26 mouse cellular contexts compared by ENCODE assay signal in genomic region chr12:50115855-50116254, GRCm38 (mm10).
DNase-seq lines count a peak whose midpoint lies in the region; ATAC-seq and TF ChIP-seq lines count a peak whose summit lies in the region.
"Had no signal": no experiment of that assay in that cellular context is flagged by ENCODE, and none has a peak within 500 bp of the region (broad histone marks: within the 10 kb centered on the region; RNA-seq: fewer than 3 reads in every experiment).

No protein-coding gene starts in this region.

- peaks cover 12% of the 10 kb centered on the region for H3K27me3 ChIP-seq in hindbrain, embryonic 11.5 days (ENCODE audit: control insufficient read depth, insufficient read depth, low read length)
- no peaks in the 10 kb centered on the region for H3K27me3 ChIP-seq in hindbrain, postnatal 0 days (ENCODE audit: insufficient read depth, low read length)
- H3K27me3 ChIP-seq in forebrain, embryonic 11.5 days (ENCODE audit: control insufficient read depth, insufficient read depth, low read length), result no peaks in the 10 kb centered on the region
- H3K27me3 ChIP-seq in intestine, embryonic 14.5 days (replicated peaks; ENCODE audit: control insufficient read depth, insufficient read depth, low read length), result no peaks in the 10 kb centered on the region
- no peaks in the 10 kb centered on the region; the same call in 1 of the 2 replicates for H3K27me3 ChIP-seq in kidney, adult 2 months (replicated peaks; ENCODE audit: control insufficient read depth, insufficient read depth, low read length)
- H3K27me3 ChIP-seq: heart, embryonic 15.5 days; limb, embryonic 12.5 days had no signal

- H3K4me1 ChIP-seq in hindbrain, embryonic 11.5 days (replicated peaks; ENCODE audit: control insufficient read depth, insufficient read depth, low read length), result no peaks in the 10 kb centered on the region
- H3K4me1 ChIP-seq in hindbrain, postnatal 0 days (ENCODE audit: insufficient read depth, low read length), result no peaks in the 10 kb centered on the region
- peaks cover 8% of the 10 kb centered on the region for H3K4me1 ChIP-seq in forebrain, embryonic 11.5 days (replicated peaks; ENCODE audit: control insufficient read depth, insufficient read depth, low read length)
- no peaks in the 10 kb centered on the region for H3K4me1 ChIP-seq in intestine, embryonic 14.5 days (replicated peaks; ENCODE audit: control insufficient read depth, insufficient read depth, low read length)
- H3K4me1 ChIP-seq in kidney, adult 2 months (ENCODE audit: control insufficient read depth, insufficient read depth, low read length), result no peaks in the 10 kb centered on the region
- H3K4me1 ChIP-seq: heart, embryonic 15.5 days; liver, embryonic 12.5 days had no signal

- no peak for TF ChIP-seq POLR2A in brain, embryonic 14.5 days (IDR thresholded peaks at IDR 0.05; ENCODE audit: borderline replicate concordance, extremely low read depth, insufficient read depth, insufficient read length, poor library complexity, severe bottlenecking)
- no peak for TF ChIP-seq POLR2A in kidney, adult 2 months (IDR thresholded peaks at IDR 0.05; ENCODE audit: low read depth, low read length)

- no peaks in the 10 kb centered on the region for H3K36me3 ChIP-seq in hindbrain, embryonic 11.5 days (ENCODE audit: control insufficient read depth, insufficient read depth, low read length)
- H3K36me3 ChIP-seq in hindbrain, postnatal 0 days (ENCODE audit: insufficient read depth, low read length), result no peaks in the 10 kb centered on the region
- H3K36me3 ChIP-seq in forebrain, embryonic 11.5 days (ENCODE audit: control insufficient read depth, insufficient read depth, low read length), result no peaks in the 10 kb centered on the region
- no peaks in the 10 kb centered on the region for H3K36me3 ChIP-seq in intestine, embryonic 14.5 days (ENCODE audit: control insufficient read depth, insufficient read depth, low read length)
- no peaks in the 10 kb centered on the region for H3K36me3 ChIP-seq in kidney, adult 2 months (ENCODE audit: control insufficient read depth, insufficient read depth, low read length)
- H3K36me3 ChIP-seq: heart, embryonic 15.5 days; limb, embryonic 12.5 days; liver, embryonic 12.5 days; midbrain, embryonic 12.5 days; neural tube, embryonic 13.5 days had no signal

- no peak overlapping the region for H3K9ac ChIP-seq in hindbrain, embryonic 11.5 days (ENCODE audit: low read depth, low read length)
- no peak overlapping the region for H3K9ac ChIP-seq in hindbrain, postnatal 0 days (replicated peaks; ENCODE audit: low read length)
- no peak overlapping the region for H3K9ac ChIP-seq in forebrain, embryonic 11.5 days (ENCODE audit: low read length)
- H3K9ac ChIP-seq in intestine, embryonic 14.5 days (ENCODE audit: low read length), result no peak overlapping the region
- H3K9ac ChIP-seq: heart, embryonic 15.5 days; limb, embryonic 12.5 days; liver, embryonic 12.5 days; midbrain, embryonic 12.5 days; neural tube, embryonic 13.5 days had no signal

- TF ChIP-seq CTCF in hindbrain, postnatal 0 days (IDR thresholded peaks at IDR 0.05; ENCODE audit: low read depth), result no peak
- TF ChIP-seq CTCF in brain, embryonic 14.5 days (IDR thresholded peaks at IDR 0.05; ENCODE audit: borderline replicate concordance, extremely low read depth, insufficient read depth, insufficient read length), result no peak
- TF ChIP-seq CTCF in kidney, adult 2 months (conservative IDR thresholded peaks at IDR 0.05; ENCODE audit: insufficient read depth, insufficient read length, low read depth, low read length), result no peak

- no peak overlapping the region for H3K4me2 ChIP-seq in hindbrain, embryonic 11.5 days (replicated peaks; ENCODE audit: low read depth, low read length)
- H3K4me2 ChIP-seq in hindbrain, postnatal 0 days (ENCODE audit: low read depth, low read length), result no peak overlapping the region
- H3K4me2 ChIP-seq in forebrain, embryonic 11.5 days (ENCODE audit: low read depth, low read length, severe bottlenecking), result no peak overlapping the region
- H3K4me2 ChIP-seq in intestine, embryonic 14.5 days (ENCODE audit: low read length), result no peak overlapping the region
- H3K4me2 ChIP-seq: heart, embryonic 15.5 days; limb, embryonic 12.5 days; liver, embryonic 12.5 days; midbrain, embryonic 12.5 days; neural tube, embryonic 13.5 days had no signal

- no peak overlapping the region for H3K27ac ChIP-seq in hindbrain, embryonic 11.5 days (ENCODE audit: low read depth, low read length)
- H3K27ac ChIP-seq in hindbrain, postnatal 0 days, result no peak overlapping the region
- H3K27ac ChIP-seq in forebrain, embryonic 11.5 days (ENCODE audit: low read depth, low read length), result peak overlapping the region; percentile 53; the same call in 1 of the 2 replicates
- no peak overlapping the region for H3K27ac ChIP-seq in intestine, embryonic 14.5 days (ENCODE audit: low read depth)
- no peak overlapping the region for H3K27ac ChIP-seq in kidney, adult 2 months (ENCODE audit: insufficient read depth, low read depth, low read length)
- H3K27ac ChIP-seq: heart, adult 2 months; heart, embryonic 15.5 days; limb, embryonic 12.5 days; liver, embryonic 12.5 days; midbrain, embryonic 12.5 days; neural tube, embryonic 13.5 days had no signal

- no peak for ATAC-seq in hindbrain, embryonic 11.5 days (ENCODE audit: low FRiP score)
- no peak for ATAC-seq in hindbrain, postnatal 0 days
- no peak; the same call in 1 of the 2 replicates for ATAC-seq in forebrain, embryonic 11.5 days (replicated peaks; ENCODE audit: low FRiP score)
- peak; percentile 88 for ATAC-seq in intestine, embryonic 14.5 days (replicated peaks; ENCODE audit: low FRiP score, low TSS enrichment, low read depth)
- ATAC-seq: hindbrain, embryonic 16.5 days; liver, embryonic 12.5 days had no signal

- 53% methylated on average over 2 of the region's 2 CpGs for WGBS in hindbrain, embryonic 11.5 days
- 60% methylated on average over 2 of the region's 2 CpGs for WGBS in hindbrain, postnatal 0 days
- whole genome bisulfite sequencing in forebrain, embryonic 11.5 days, result 26% methylated on average over 2 of the region's 2 CpGs
- WGBS in intestine, embryonic 14.5 days, result 43% methylated on average over 2 of the region's 2 CpGs
- 73% methylated on average over 2 of the region's 2 CpGs for WGBS in kidney, adult 2 months

- DNase-seq in hindbrain, embryonic 11.5 days (ENCODE audit: low spot score), result peak; percentile 17
- no peak for DNase-seq in hindbrain, postnatal 0 days (ENCODE audit: low spot score)
- DNase-seq in brain, embryonic 14.5 days (ENCODE audit: low read depth), result peak; percentile 80
- peak; percentile 60 for DNase-seq in forebrain, embryonic 11.5 days (ENCODE audit: low spot score)
- DNase-seq in intestine, embryonic 14.5 days (ENCODE audit: low spot score), result no peak
- no peak for DNase-seq in c-Kit-positive CD71-positive TER-119-positive erythroid progenitor cells, embryonic 14.5 days (ENCODE audit: low spot score)
- no peak for DNase-seq in lung, postnatal 10 days
- no peak for DNase-seq in kidney, adult 2 months
- DNase-seq: adrenal gland, adult 2 months; cerebellum, adult 11 months; cerebellum, postnatal 10 days; gastrocnemius, postnatal 14 days; heart, adult 2 months; heart, postnatal 4 days; kidney, adult 9 months; kidney, postnatal 4 days; lung, adult 2 months; lung, postnatal 36 days; right cerebral cortex, postnatal 14 days; thymus, postnatal 25 days had no signal

- H3K9me3 ChIP-seq in hindbrain, embryonic 11.5 days (ENCODE audit: control insufficient read depth, low read length), result no peaks in the 10 kb centered on the region
- no peaks in the 10 kb centered on the region for H3K9me3 ChIP-seq in hindbrain, postnatal 0 days (ENCODE audit: low read length)
- H3K9me3 ChIP-seq in forebrain, embryonic 11.5 days (ENCODE audit: control insufficient read depth, low read length), result no peaks in the 10 kb centered on the region
- no peaks in the 10 kb centered on the region for H3K9me3 ChIP-seq in intestine, embryonic 14.5 days (ENCODE audit: control insufficient read depth, low read length)
- H3K9me3 ChIP-seq: heart, embryonic 15.5 days; limb, embryonic 12.5 days; liver, embryonic 12.5 days; midbrain, embryonic 12.5 days; neural tube, embryonic 13.5 days had no signal

- no peak overlapping the region for H3K4me3 ChIP-seq in hindbrain, embryonic 11.5 days (ENCODE audit: low read depth, low read length)
- no peak overlapping the region for H3K4me3 ChIP-seq in hindbrain, postnatal 0 days (ENCODE audit: low read length)
- no peak overlapping the region for H3K4me3 ChIP-seq in forebrain, embryonic 11.5 days (ENCODE audit: low read depth, low read length)
- no peak overlapping the region for H3K4me3 ChIP-seq in intestine, embryonic 14.5 days (ENCODE audit: low read depth, low read length)
- no peak overlapping the region for H3K4me3 ChIP-seq in kidney, adult 2 months (ENCODE audit: insufficient read depth, low read depth, low read length)
- H3K4me3 ChIP-seq: heart, adult 2 months; heart, embryonic 15.5 days; limb, embryonic 12.5 days; liver, embryonic 12.5 days; midbrain, embryonic 12.5 days; neural tube, embryonic 13.5 days had no signal

Comparison
In these comparisons a context has a peak if more than half of its experiments do, and no peak if none do; other contexts are left out.
1. DNase-seq: peak in hindbrain, embryonic 11.5 days (single experiment), brain, embryonic 14.5 days (single experiment) and forebrain, embryonic 11.5 days (single experiment); none in hindbrain, postnatal 0 days (single experiment), intestine, embryonic 14.5 days (single experiment), c-Kit-positive CD71-positive TER-119-positive erythroid progenitor cells, embryonic 14.5 days (single experiment), lung, postnatal 10 days (single experiment) and kidney, adult 2 months (single experiment).